ENCODE assay signal across 18 mouse cellular contexts in the genomic region with DNA sequence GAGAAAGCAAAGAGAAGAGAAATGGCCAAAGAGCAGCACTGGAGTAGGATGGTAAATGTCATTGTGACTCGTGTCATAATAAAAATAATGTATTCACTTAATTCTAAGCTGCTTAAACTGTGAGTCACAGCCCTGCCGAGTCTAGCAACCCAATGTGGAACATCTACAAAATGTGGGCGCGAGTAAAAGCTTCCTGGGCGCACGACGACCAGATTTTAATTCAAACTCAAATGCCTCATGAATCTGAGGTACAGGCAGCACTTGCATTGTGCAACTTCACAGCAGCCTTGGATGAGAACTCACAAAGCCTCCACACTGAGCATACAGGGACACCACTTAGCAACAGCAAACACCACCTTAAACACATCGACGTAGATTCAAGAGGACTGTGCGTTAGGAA.
DNase-seq lines count a peak whose midpoint lies in the region; ATAC-seq lines count a peak whose summit lies in the region.
"Had no signal": no experiment of that assay in that cellular context is flagged by ENCODE, and none has a peak within 500 bp of the region (broad histone marks: within the 10 kb centered on the region; RNA-seq: fewer than 3 reads in every experiment).

No protein-coding gene starts in this region.

- DNase-seq in frontal cortex, postnatal 14 days (ENCODE audit: low spot score in 2 of 2): no peak
- peak; percentile 4 for DNase-seq in left cerebral cortex, adult 11 months (ENCODE audit: low spot score)
- DNase-seq in left cerebral cortex, postnatal 10 days (ENCODE audit: extremely low spot score in 1 of 2, low spot score in 2 of 2): no peak
- DNase-seq in right cerebral cortex, postnatal 25 days: peak; percentile 14
- DNase-seq in right cerebral cortex, postnatal 14 days: no peak
- DNase-seq in telencephalon, adult 2 months (ENCODE audit: low read depth, low spot score): peak; percentile 40
- DNase-seq in adrenal gland, postnatal 10 days: no peak
- DNase-seq: adrenal gland, postnatal 36 days; cerebellum, adult 2 months; gastrocnemius, adult 2 months; heart, postnatal 14 days; kidney, adult 8-10 months; kidney, postnatal 14 days; liver, embryonic 13.5 days; lung, embryonic 14.5 days; lung, postnatal 36 days had no signal

- peak; percentile 87 for ATAC-seq in frontal cortex, adult (ENCODE audit: low TSS enrichment)
- ATAC-seq: CD4-positive, CD25-positive, alpha-beta regulatory T cell, adult 4 months had no signal

- intact Hi-C loops in left cerebral cortex, postnatal 10 days (cut with DNase I): no loop called here

Comparison
In these comparisons a context has a peak if more than half of its experiments do, and no peak if none do; other contexts are left out.
1. DNase-seq: peak in left cerebral cortex, adult 11 months (single experiment), right cerebral cortex, postnatal 25 days (single experiment) and telencephalon, adult 2 months (single experiment); none in frontal cortex, postnatal 14 days (0 of 2), left cerebral cortex, postnatal 10 days (0 of 2), right cerebral cortex, postnatal 14 days (single experiment) and adrenal gland, postnatal 10 days (single experiment).